In genomic region chr6:121271707-121272074, GRCm38 (mm10) we compare ENCODE assay signal across 8 mouse cellular contexts. TPM values are rescaled to one million over a fixed set of nuclear protein-coding genes. Genes with fewer than 3 reads are reported as not detected.
A peak's percentile ranks its signal among the peaks of the same experiment; 100 is the strongest.
DNase-seq lines count a peak whose midpoint lies in the region; ATAC-seq and TF ChIP-seq lines count a peak whose summit lies in the region.

No protein-coding gene starts in this region.

- peaks cover 4% of the 10 kb centered on the region for H3K36me3 ChIP-seq in spleen, adult 2 months (ENCODE audit: control insufficient read depth, insufficient read depth, low read length)
- H3K36me3 ChIP-seq in liver, embryonic 16.5 days (ENCODE audit: control insufficient read depth, insufficient read depth), result no peaks in the 10 kb centered on the region

- 34% methylated on average over 4 of the region's 4 CpGs for WGBS in spleen, adult 2 months
- WGBS in liver, embryonic 16.5 days (ENCODE audit: insufficient replicate concordance), result 11% methylated on average over 4 of the region's 4 CpGs

- H3K27ac ChIP-seq in spleen, adult 2 months (ENCODE audit: insufficient read depth, low read length), result no peak overlapping the region; the same call in 1 of the 2 replicates
- no peak overlapping the region for H3K27ac ChIP-seq in liver, embryonic 16.5 days (ENCODE audit: low read length)

- H3K9ac ChIP-seq in liver, embryonic 16.5 days (ENCODE audit: low read depth, low read length), result no peak overlapping the region

- DNase-seq in frontal cortex, postnatal 10 days (ENCODE audit: low spot score in 2 of 2), result no peak
- no peak for DNase-seq in spleen, adult 2 months (ENCODE audit: low read depth in 1 of 2, low spot score in 2 of 2)
- DNase-seq in spleen, postnatal 14 days (ENCODE audit: low spot score in 2 of 2), result no peak
- no peak for DNase-seq in right cerebral cortex, postnatal 25 days
- no peak for DNase-seq in thymus, postnatal 14 days
- no peak for DNase-seq in layer of hippocampus, postnatal 10 days (ENCODE audit: low spot score in 2 of 2)

- no peak for TF ChIP-seq POLR2A in spleen, adult 2 months (IDR thresholded peaks at IDR 0.05; ENCODE audit: low read depth, low read length)

- H3K9me3 ChIP-seq in liver, embryonic 16.5 days (replicated peaks; ENCODE audit: control insufficient read depth, low read length), result no peaks in the 10 kb centered on the region

- peak overlapping the region; percentile 87; the same call in 1 of the 2 replicates for H3K4me3 ChIP-seq in spleen, adult 2 months (ENCODE audit: extremely low read depth, insufficient read depth, insufficient read length)
- H3K4me3 ChIP-seq in liver, embryonic 16.5 days (ENCODE audit: low read depth, low read length), result peak overlapping the region; percentile 65

- peak overlapping the region; percentile 97 for H3K4me2 ChIP-seq in liver, embryonic 16.5 days (ENCODE audit: low read depth, low read length)

- ATAC-seq in frontal cortex, adult (ENCODE audit: low TSS enrichment), result 0 out of 2 replicates have a peak, but pooled peaks have one; percentile 2
- ATAC-seq in liver, embryonic 16.5 days (ENCODE audit: low read depth), result no peak

- no peaks in the 10 kb centered on the region for H3K27me3 ChIP-seq in spleen, adult 2 months (ENCODE audit: control insufficient read depth, insufficient read depth, low read length)
- no peaks in the 10 kb centered on the region for H3K27me3 ChIP-seq in liver, embryonic 16.5 days (ENCODE audit: control insufficient read depth, insufficient read depth, low read depth, low read length)

- no peaks in the 10 kb centered on the region; the same call in 1 of the 2 replicates for H3K4me1 ChIP-seq in spleen, adult 2 months (ENCODE audit: control insufficient read depth, insufficient read depth, insufficient read length)
- H3K4me1 ChIP-seq in liver, embryonic 16.5 days (ENCODE audit: control insufficient read depth, low read depth, low read length), result no peaks in the 10 kb centered on the region; the same call in none of the 2 replicates

- TF ChIP-seq CTCF in spleen, adult 2 months (IDR thresholded peaks at IDR 0.05; ENCODE audit: extremely low read depth, insufficient read depth, insufficient read length, insufficient replicate concordance), result no peak

RNA-seq across cellular contexts. Expression of gene Usp18, which starts 26.0 kb away (rescaled TPM):
- 8.5 and 9.9 TPM in 2 replicates for polyA plus RNA-seq in spleen, adult 2 months (2012; rRNA removed)
- 7.8 and 8.8 TPM in 2 replicates for polyA plus RNA-seq in liver, embryonic 16.5 days (2015; fragmentation: Nextera tagmentation; extraction: Ambion mirVana)
- not detected for total RNA-seq in layer of hippocampus, postnatal 10 days (2021)

RNA-seq across cellular contexts. Expression of gene Slc6a13, which starts 28.3 kb away (rescaled TPM):
- polyA plus RNA-seq in spleen, adult 2 months (2012; rRNA removed), result 1.5 and 2.1 TPM in 2 replicates
- polyA plus RNA-seq in liver, embryonic 16.5 days (2015; fragmentation: Nextera tagmentation; extraction: Ambion mirVana), result 40.1 and 43.3 TPM in 2 replicates
- 10 to 100 TPM; 10.2 to 17.0 TPM for total RNA-seq in layer of hippocampus, postnatal 10 days (2021)

Comparison
In these comparisons a context has a peak if more than half of its experiments do, and no peak if none do; other contexts are left out.
1. RNA of gene Slc6a13, which starts 28.3 kb away (polyA plus RNA-seq): 40.1 to 43.3 TPM in liver, embryonic 16.5 days; 1.5 to 2.1 TPM in spleen, adult 2 months; every median in the first group is over 10 times any median in the second.